Mouse (Mus musculus): ENCODE measurements around the gene Aak1.

- no peak for TF ChIP-seq CTCF (IDR thresholded peaks at IDR 0.05; ENCODE audit: borderline replicate concordance, insufficient read depth, low read depth, low read length)
- TF ChIP-seq POLR2A (IDR thresholded peaks at IDR 0.05; ENCODE audit: borderline replicate concordance, insufficient read depth, low read length) = no peak
Measured at GRCm38 (mm10) chr6:86814926-86815325, 34.4 kb upstream of the Aak1 start.

Data from cerebellum, adult 2 months (tissue).